Mouse (Mus musculus) midbrain, embryonic 10.5 days (tissue): ENCODE measurements around the gene Atp6v1g2. TPM values are rescaled to one million over a fixed set of nuclear protein-coding genes. Genes with fewer than 3 reads are reported as not detected.

Source experiments
- DNase-seq: peaks from one replicate; pipeline ENCODE4 v3.0.0-alpha.2; 2017; ENCODE audit warnings: low spot score
- H3K27ac ChIP-seq: fragments of 300-500 bp; sonication (generic); replicated peaks from 2 replicates; pipeline ENCODE4 v1.5.1; 2016; ENCODE audit warnings: mild to moderate bottlenecking
- H3K27me3 ChIP-seq: fragments of 300-500 bp; sonication (generic); 2 replicates; pipeline ENCODE4 v1.6.1; 2016; ENCODE audit warnings: low read depth, mild to moderate bottlenecking; ENCODE audit not compliant: poor library complexity, severe bottlenecking
- H3K36me3 ChIP-seq: fragments of 300-500 bp; sonication (generic); 2 replicates; pipeline ENCODE4 v1.6.1; 2016; ENCODE audit warnings: mild to moderate bottlenecking, moderate library complexity
- H3K4me1 ChIP-seq: fragments of 300-500 bp; sonication (generic); 2 replicates; pipeline ENCODE4 v1.6.1; 2016
- H3K4me3 ChIP-seq: fragments of 300-500 bp; sonication (generic); 2 replicates; pipeline ENCODE4 v1.5.1; 2016; ENCODE audit warnings: mild to moderate bottlenecking, moderate library complexity
- H3K9me3 ChIP-seq: fragments of 300-500 bp; sonication (generic); replicated peaks from 2 replicates; pipeline ENCODE4 v1.6.1; 2016; ENCODE audit warnings: mild to moderate bottlenecking
- WGBS: fragments of 180-500 bp; shearing (Covaris S2); methylation state at CpG from one replicate; pipeline ENCODE4 v1.1.7; 2016; 5-methylcytosine and 5-hydroxymethylcytosine counted together
- microRNA-seq: library from miRNA; unstranded; fragments of <30 nt; microRNA quantifications from one replicate; pipeline ENCODE4, GENCODE M21; 2017
- polyA plus RNA-seq: library from polyadenylated mRNA; unstranded; fragments of >200 nt; fragmentation: Nextera tagmentation; extraction: Ambion mirVana; gene quantifications from 2 replicates; pipeline ENCODE4 v1.2.1, GENCODE M21; 2016

The Atp6v1g2 gene
- polyA plus RNA-seq, 1 experiment from 2014 or later = 9.7 TPM

DNA sequence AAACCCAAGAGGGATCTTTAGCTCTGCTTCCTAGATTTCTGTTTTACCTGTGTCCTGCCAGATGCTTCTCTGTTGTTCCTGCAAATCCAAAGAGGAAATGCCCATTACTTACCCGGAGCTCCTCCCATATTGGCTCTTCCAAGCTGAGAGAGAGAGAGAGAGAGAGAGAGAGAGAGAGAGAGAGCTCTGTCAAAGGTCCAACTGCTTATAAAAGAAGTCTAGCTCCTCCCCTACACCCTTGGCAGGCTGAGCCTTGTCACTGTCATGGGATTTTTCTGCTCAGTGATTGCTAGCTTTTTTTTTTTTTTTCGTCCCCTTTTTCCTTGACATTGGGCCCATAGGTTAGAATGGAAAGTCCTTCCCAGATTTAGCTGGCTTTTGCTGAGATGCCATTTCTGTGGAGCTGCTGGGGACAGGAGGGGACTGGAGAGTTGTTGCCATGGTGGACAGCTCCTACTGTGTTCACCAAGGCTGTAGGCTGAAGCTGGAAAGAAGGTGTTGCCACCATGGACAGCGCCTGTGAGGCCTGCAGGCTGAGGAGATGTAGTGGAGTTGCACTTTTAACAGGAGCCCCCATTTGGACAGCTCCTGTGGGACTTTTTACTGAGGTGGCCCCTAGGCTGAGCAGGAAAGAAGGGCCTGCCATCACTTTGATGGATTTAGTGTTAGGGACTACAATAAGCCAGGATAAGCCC is 36.3 kb downstream of the Atp6v1g2 start:
- no peak overlapping the region for H3K27ac ChIP-seq
- peaks cover 18% of the 10 kb centered on the region for H3K27me3 ChIP-seq
- whole genome bisulfite sequencing = 35% methylated on average over 3 of the region's 3 CpGs
- H3K4me3 ChIP-seq = no peak overlapping the region
- H3K36me3 ChIP-seq = no peaks in the 10 kb centered on the region
- H3K9me3 ChIP-seq = no peaks in the 10 kb centered on the region
- H3K4me1 ChIP-seq = 0 out of 2 replicates have a peak, but pooled peaks cover 3% of the 10 kb centered on the region
- DNase-seq = no peak

DNA sequence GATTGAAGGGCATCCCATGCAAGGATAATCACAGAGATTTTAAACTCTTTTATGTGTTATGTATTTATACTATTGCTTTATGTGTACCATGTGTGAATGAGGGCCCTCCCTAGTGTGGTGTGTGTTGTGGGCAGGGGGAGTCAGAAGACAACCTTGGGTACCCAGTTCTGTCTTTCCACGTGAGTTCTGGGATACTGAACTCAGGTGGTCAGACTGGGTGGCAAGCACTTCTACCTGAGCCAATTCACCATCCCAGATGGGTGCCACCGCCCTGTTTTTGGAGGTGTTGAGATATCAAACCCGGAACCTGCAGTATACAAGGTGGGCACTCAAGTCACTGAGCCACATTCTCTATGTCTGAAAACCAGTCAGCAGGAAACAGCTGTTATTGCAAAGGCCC is 38.8 kb downstream of the Atp6v1g2 start:
- Histone ChIP-seq H3K4me1 (peaks cover 7% of the 10 kb centered on the region; the same call in 1 of the 2 replicates), H3K9me3 (no peaks in the 10 kb centered on the region), H3K36me3 (no peaks in the 10 kb centered on the region), H3K27ac (no peak overlapping the region), H3K27me3 (peaks cover 23% of the 10 kb centered on the region), H3K4me3 (no peak overlapping the region)
- 66% methylated on average over 3 of the region's 3 CpGs for WGBS
- no peak for DNase-seq

DNA sequence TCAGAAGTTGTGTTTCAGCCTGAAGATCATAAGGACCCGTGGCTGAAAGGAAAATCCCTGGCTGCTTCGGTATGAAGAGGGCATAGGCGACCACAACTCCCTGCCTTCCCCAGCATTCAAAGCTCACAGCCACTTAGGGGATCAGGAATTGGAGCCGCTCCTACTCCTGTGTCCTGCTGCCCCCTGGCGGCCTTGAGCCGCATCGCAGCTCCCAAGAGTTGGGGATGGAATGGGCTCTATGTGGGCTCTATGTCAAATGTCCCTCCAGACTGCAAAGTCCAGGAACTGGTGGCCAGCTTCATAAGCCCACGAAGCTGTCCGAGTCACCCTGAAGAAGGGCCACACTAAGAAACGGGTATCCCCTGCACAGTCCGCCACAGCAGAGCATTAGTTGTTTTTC is 41.3 kb downstream of the Atp6v1g2 start:
- no peak overlapping the region for H3K4me3 ChIP-seq
- no peaks in the 10 kb centered on the region for H3K9me3 ChIP-seq
- 7% methylated on average over 11 of the region's 11 CpGs for WGBS
- no peaks in the 10 kb centered on the region for H3K36me3 ChIP-seq
- DNase-seq = peak; percentile 82
- H3K4me1 ChIP-seq = peaks cover 7% of the 10 kb centered on the region; the same call in 1 of the 2 replicates
- peaks cover 26% of the 10 kb centered on the region for H3K27me3 ChIP-seq
- H3K27ac ChIP-seq = no peak overlapping the region

DNA sequence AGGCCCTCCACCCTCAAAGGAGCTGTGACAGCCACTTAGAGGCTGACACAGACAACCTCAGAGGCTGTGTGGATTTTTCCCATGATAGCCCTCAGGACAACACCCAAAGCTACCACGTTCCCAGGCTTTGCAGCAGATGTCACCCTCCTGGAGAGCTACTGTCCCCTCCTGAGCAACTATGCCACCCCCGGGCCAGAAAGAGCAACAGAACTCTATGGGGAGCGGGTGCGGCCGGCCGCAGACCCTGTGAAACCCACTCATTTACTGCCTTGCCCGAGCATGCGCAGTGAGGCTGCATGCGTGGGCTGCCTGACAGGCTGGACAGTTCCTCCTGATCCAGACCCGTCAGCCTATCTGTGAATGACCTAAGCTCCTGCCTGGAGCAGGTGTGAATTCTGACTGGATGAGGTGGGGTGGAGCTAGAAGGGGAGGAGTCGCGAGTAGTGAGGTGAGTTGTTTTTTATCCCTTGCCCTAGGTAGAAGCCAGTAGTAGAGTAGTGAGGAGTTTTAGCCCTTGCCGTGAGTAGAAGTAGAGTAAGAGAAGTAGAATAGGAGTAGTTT is 42.9 kb downstream of the Atp6v1g2 start:
- Histone ChIP-seq H3K36me3 (no peaks in the 10 kb centered on the region), H3K9me3 (no peaks in the 10 kb centered on the region), H3K27ac (no peak overlapping the region), H3K4me3 (no peak overlapping the region), H3K27me3 (peaks cover 26% of the 10 kb centered on the region), H3K4me1 (peaks cover 7% of the 10 kb centered on the region; the same call in 1 of the 2 replicates)
- WGBS = 27% methylated on average over 13 of the region's 13 CpGs
- DNase-seq = no peak

DNA sequence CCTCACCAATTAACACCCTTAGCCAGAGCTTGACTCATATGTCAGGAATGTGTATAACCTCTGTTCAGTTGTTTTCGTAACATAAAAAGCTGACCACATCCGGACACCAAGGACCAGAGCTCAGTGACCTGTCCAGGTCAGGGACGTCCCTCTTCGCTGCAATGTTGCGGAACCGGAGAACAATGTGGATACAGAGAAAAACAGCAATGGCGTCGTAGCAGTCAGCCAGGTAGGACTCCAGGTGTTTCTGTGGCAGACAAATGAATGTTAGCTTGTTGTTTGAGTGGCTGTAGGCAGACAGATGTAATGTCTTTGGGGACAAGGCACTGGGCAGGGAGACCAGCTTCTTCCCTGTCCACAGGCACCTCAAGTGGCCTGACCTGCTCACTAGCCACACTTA is 44.6 kb downstream of the Atp6v1g2 start:
- H3K27ac ChIP-seq = no peak overlapping the region
- no peak overlapping the region for H3K4me3 ChIP-seq
- WGBS = 90% methylated on average over 8 of the region's 8 CpGs

DNA sequence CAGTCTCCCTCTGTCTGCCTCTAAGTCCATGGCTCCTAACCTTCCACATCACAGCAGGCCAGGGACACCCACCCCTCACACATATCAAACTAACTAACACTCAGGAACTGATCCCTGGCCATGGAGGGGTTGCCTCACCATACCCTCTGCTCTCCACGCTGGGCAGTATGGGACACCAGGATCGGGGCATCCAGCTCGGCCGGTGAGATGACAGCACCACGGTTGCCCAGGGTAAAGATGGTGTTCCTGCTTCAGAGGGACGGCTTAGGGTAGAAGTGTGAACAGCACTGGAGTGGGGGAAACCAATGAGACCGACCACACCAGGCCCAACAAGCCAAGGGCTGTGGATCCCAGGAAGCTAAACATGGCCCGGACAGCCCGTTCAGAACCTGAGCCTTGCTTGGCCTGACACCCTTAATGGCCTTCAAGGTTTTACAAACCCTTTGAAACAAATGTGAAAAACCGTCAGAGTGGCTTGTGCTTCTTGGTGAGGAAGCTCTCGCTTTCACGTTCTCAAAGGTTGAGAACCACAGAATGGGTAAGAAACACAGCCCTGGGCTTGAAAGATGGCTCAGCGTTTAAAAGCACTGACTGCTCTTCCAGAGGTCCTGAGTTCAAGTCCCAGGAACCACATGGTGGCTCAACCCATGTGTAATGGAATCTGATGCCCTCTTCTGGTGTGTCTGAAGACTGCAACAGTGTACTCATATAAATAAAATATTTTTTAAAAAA is 45.7 kb downstream of the Atp6v1g2 start:
- H3K9me3 ChIP-seq = no peaks in the 10 kb centered on the region
- DNase-seq = no peak
- WGBS = 89% methylated on average over 13 of the region's 13 CpGs

More for the DNA sequence above, 44.6 kb downstream of the Atp6v1g2 start:
- Histone ChIP-seq H3K36me3 (no peaks in the 10 kb centered on the region), H3K9me3 (no peaks in the 10 kb centered on the region), H3K27me3 (peaks cover 26% of the 10 kb centered on the region), H3K4me1 (peaks cover 7% of the 10 kb centered on the region; the same call in 1 of the 2 replicates)
- DNase-seq = no peak

DNA sequence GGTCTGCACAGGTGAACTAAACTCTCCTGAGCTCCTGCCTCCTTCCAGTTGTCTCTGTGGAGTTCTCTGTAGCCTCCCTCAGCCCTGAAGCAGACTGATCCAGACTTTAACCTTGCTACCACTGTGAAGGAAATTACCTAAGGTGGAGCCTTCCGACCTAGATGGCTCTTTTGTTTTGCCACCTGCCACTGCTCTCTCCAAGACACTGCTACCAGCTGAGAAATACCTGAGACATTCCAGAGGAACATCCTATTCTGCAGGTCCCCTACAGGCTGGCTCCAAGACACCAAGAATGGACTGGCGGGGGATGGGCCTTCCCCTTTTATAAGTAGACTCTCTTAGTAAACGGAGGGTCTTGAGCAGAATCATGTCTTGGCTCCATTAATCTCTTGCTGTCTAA is 46.8 kb downstream of the Atp6v1g2 start:
- Histone ChIP-seq H3K4me3 (no peak overlapping the region), H3K4me1 (peaks cover 4% of the 10 kb centered on the region; the same call in 1 of the 2 replicates), H3K36me3 (no peaks in the 10 kb centered on the region), H3K9me3 (no peaks in the 10 kb centered on the region), H3K27ac (no peak overlapping the region), H3K27me3 (peaks cover 23% of the 10 kb centered on the region)
- WGBS = 78% methylated on average over 3 of the region's 3 CpGs
- DNase-seq = no peak

More for the DNA sequence above, 45.7 kb downstream of the Atp6v1g2 start:
- Histone ChIP-seq H3K27ac (no peak overlapping the region), H3K4me1 (peaks cover 7% of the 10 kb centered on the region; the same call in 1 of the 2 replicates), H3K36me3 (no peaks in the 10 kb centered on the region), H3K4me3 (no peak overlapping the region), H3K27me3 (peaks cover 26% of the 10 kb centered on the region)

DNA sequence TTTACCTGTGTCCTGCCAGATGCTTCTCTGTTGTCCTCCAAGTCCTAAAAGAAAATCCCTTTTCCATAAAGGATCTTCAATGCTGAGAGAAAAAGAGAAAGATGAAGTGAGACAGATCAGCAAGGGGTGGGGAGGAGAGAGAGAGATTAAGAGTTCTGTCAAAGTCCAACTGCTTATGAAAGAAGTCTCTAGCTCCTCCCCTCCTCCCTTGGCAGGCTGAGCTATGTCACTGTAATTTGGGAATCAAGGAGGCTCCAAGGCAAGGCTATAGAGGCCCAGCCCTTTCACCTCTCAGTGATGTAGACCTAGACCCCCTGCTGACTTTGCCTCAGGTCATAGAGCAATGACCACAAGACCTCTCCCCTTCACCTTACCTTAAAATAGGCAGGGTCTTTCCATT is 52.0 kb downstream of the Atp6v1g2 start:
- no peak for DNase-seq

More for the DNA sequence above, 52.0 kb downstream of the Atp6v1g2 start:
- Histone ChIP-seq H3K4me3 (no peak overlapping the region), H3K27me3 (no peaks in the 10 kb centered on the region), H3K9me3 (no peaks in the 10 kb centered on the region), H3K36me3 (no peaks in the 10 kb centered on the region), H3K27ac (no peak overlapping the region), H3K4me1 (peaks cover under 1% of the 10 kb centered on the region; the same call in 1 of the 2 replicates)

Small RNA genes within 50 kb of the gene (microRNA-seq; reads per million reads assigned to microRNA genes)
- gene Mir6973a (not detected), gene Mir6974 (not detected), gene Mir6975 (4.8 reads per million, percentile 11 among the genes with 10 or more reads in this experiment), gene Mir8094 (0.90 reads per million)

Other genes with a start within 250 kb of the Atp6v1g2 start
- 177 and 210 TPM in 2 replicates for gene Vars, start 232.7 kb upstream of the Atp6v1g2 start, polyA plus RNA-seq
- gene Vwa7, start 217.1 kb upstream of the Atp6v1g2 start, polyA plus RNA-seq = 0.19 and 0.28 TPM in 2 replicates
- 7.1 and 7.7 TPM in 2 replicates for gene Sapcd1, start 205.6 kb upstream of the Atp6v1g2 start, polyA plus RNA-seq
- gene Msh5, start 186.9 kb upstream of the Atp6v1g2 start, polyA plus RNA-seq = 5.4 and 6.3 TPM in 2 replicates
- 216 and 217 TPM in 2 replicates for gene Clic1, start 183.7 kb upstream of the Atp6v1g2 start, polyA plus RNA-seq
- gene Ddah2, start 174.6 kb upstream of the Atp6v1g2 start, polyA plus RNA-seq = 527 and 597 TPM in 2 replicates
- gene Ly6g6c, start 168.3 kb upstream of the Atp6v1g2 start, polyA plus RNA-seq = 0.17 TPM in 2 replicates
- gene Mpig6b, start 167.5 kb upstream of the Atp6v1g2 start, polyA plus RNA-seq = 1.3 TPM in 2 replicates
- 0.32 and 0.59 TPM in 2 replicates for gene Ly6g6e, start 156.8 kb upstream of the Atp6v1g2 start, polyA plus RNA-seq
- 2.0 and 3.5 TPM in 2 replicates for gene Ly6g6d, start 155.6 kb upstream of the Atp6v1g2 start, polyA plus RNA-seq
- gene Ly6g6f, start 148.1 kb upstream of the Atp6v1g2 start, polyA plus RNA-seq = 0.70 and 0.86 TPM in 2 replicates
- gene Abhd16a, start 144.4 kb upstream of the Atp6v1g2 start, polyA plus RNA-seq = 56.7 and 68.5 TPM in 2 replicates
- not detected in 2 replicates for gene Ly6g5c, start 125.4 kb upstream of the Atp6v1g2 start, polyA plus RNA-seq
- gene Ly6g5b, start 118.2 kb upstream of the Atp6v1g2 start, polyA plus RNA-seq = 0.99 and 1.1 TPM in 2 replicates
- gene Gpank1, start 112.2 kb upstream of the Atp6v1g2 start, polyA plus RNA-seq = 33.4 and 34.5 TPM in 2 replicates
- gene Csnk2b, start 111.6 kb upstream of the Atp6v1g2 start, polyA plus RNA-seq = 299 and 306 TPM in 2 replicates
- gene D17H6S53E, start 107.3 kb upstream of the Atp6v1g2 start, polyA plus RNA-seq = 9.5 and 9.6 TPM in 2 replicates
- 0.53 and 0.66 TPM in 2 replicates for gene Apom, start 101.6 kb upstream of the Atp6v1g2 start, polyA plus RNA-seq
- 56.6 and 67.4 TPM in 2 replicates for gene Bag6, start 98.5 kb upstream of the Atp6v1g2 start, polyA plus RNA-seq
- 173 and 198 TPM in 2 replicates for gene Prrc2a, start 68.8 kb upstream of the Atp6v1g2 start, polyA plus RNA-seq
- gene Aif1, start 57.6 kb upstream of the Atp6v1g2 start, polyA plus RNA-seq = 4.0 and 5.8 TPM in 2 replicates
- gene Lst1, start 45.2 kb upstream of the Atp6v1g2 start, polyA plus RNA-seq = 5.0 and 8.3 TPM in 2 replicates
- 0.10 TPM in 1 of 2 replicates, not detected in the other for gene Ltb, start 39.2 kb upstream of the Atp6v1g2 start, polyA plus RNA-seq
- gene Tnf, start 31.7 kb upstream of the Atp6v1g2 start, polyA plus RNA-seq = 0.07 TPM in 1 of 2 replicates, not detected in the other
- not detected in 2 replicates for gene Lta, start 28.3 kb upstream of the Atp6v1g2 start, polyA plus RNA-seq
- gene Gm16181, start 12.8 kb upstream of the Atp6v1g2 start, polyA plus RNA-seq = 0.25 and 0.37 TPM in 2 replicates
- 9.9 and 11.7 TPM in 2 replicates for gene Nfkbil1, start 2.1 kb downstream of the Atp6v1g2 start, polyA plus RNA-seq
- gene Ddx39b, start 8.1 kb downstream of the Atp6v1g2 start, polyA plus RNA-seq = 682 and 724 TPM in 2 replicates
- 55.3 and 61.1 TPM in 2 replicates for gene H2-D1, start 29.1 kb downstream of the Atp6v1g2 start, polyA plus RNA-seq
- gene H2-Q1, start 86.7 kb downstream of the Atp6v1g2 start, polyA plus RNA-seq = not detected in 2 replicates
- gene H2-Q2, start 108.6 kb downstream of the Atp6v1g2 start, polyA plus RNA-seq = 0.25 and 0.38 TPM in 2 replicates
- 2.9 and 3.1 TPM in 2 replicates for gene H2-Q4, start 146.0 kb downstream of the Atp6v1g2 start, polyA plus RNA-seq
- gene H2-Q6, start 191.2 kb downstream of the Atp6v1g2 start, polyA plus RNA-seq = 1.5 and 1.9 TPM in 2 replicates
- 16.0 and 17.5 TPM in 2 replicates for gene H2-Q7, start 205.5 kb downstream of the Atp6v1g2 start, polyA plus RNA-seq
- gene H2-Q10, start 236.4 kb downstream of the Atp6v1g2 start, polyA plus RNA-seq = 0.22 and 0.27 TPM in 2 replicates